Mouse (Mus musculus): ENCODE data around the gene Nyap1.

- TF ChIP-seq POLR2A (IDR thresholded peaks at IDR 0.05; ENCODE audit: insufficient read depth, low read depth, low read length), result no peak
- no peak for TF ChIP-seq CTCF (IDR thresholded peaks at IDR 0.05; ENCODE audit: insufficient read depth, low read depth, low read length)
Observed at GRCm38 (mm10) chr5:137744197-137744596, 2.8 kb upstream of the Nyap1 start.

Data from olfactory bulb, adult 2 months (tissue).